Mouse (Mus musculus) ES-Bruce4 (cell line): ENCODE results near the gene Nyap2.

Source experiments
- CTCF ChIP-seq: IDR thresholded peaks from one replicate; pipeline ENCODE4 v1.8.1; 2011; ENCODE audit warnings: low read depth, low read length
- POLR2A ChIP-seq: IDR thresholded peaks from one replicate; pipeline ENCODE4 v1.8.1; 2011; ENCODE audit warnings: low read length; ENCODE audit not compliant: insufficient read depth

DNA sequence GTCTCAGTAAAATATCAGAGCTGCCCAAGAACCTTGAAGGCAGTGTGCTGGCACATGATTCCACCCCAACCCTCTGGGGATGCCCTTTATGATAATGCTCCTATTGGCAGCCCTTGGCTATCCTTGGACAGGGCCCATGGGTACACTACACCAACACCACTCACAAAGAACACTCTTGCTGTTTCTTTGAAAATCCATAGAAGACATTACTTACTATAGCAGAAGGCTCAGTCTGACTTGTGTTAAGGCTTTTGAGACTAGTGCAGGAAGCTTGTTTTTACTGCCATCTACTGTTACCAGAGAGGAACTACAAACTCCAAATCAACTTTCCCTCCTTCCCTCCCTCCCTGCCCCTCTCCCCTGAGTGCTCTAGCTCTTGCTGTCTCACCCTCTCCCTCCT, 210.3 kb downstream of the Nyap2 start:
- TF ChIP-seq POLR2A (no peak), CTCF (peak; percentile 17)
